Mouse (Mus musculus) olfactory bulb, adult 2 months (tissue): ENCODE data around the gene Zwilch.

Experiments
- CTCF ChIP-seq: fragments of 200-500 bp; IDR thresholded peaks from 2 replicates; pipeline ENCODE4 v1.5.1; 2012; ENCODE audit warnings: low read depth, mild to moderate bottlenecking, low read length, moderate library complexity; ENCODE audit not compliant: insufficient read depth
- POLR2A ChIP-seq: fragments of 200-500 bp; IDR thresholded peaks from 2 replicates; pipeline ENCODE4 v1.6.1; 2012; ENCODE audit warnings: mild to moderate bottlenecking, low read depth, low read length, moderate library complexity; ENCODE audit not compliant: insufficient read depth

GRCm38 (mm10) chr9:64221480-64221879 is 48.6 kb upstream of the Zwilch start:
- TF ChIP-seq CTCF, result no peak
- no peak for TF ChIP-seq POLR2A
